Mouse (Mus musculus) CD8-positive naive resting alpha-beta T cell, adult 2 months (primary cell): ENCODE data around the gene Bloc1s1.

Experiments used
- DNase-seq, 2 experiments: peaks; one replicate each; pipeline ENCODE4 v3.0.0; 2022; ENCODE audit warnings: low read depth in 2 of 2, low spot score in 2 of 2

Gene Bloc1s1

GRCm38 (mm10) chr10:128878291-128878690 lies 45.5 kb downstream of the Bloc1s1 start:
- no peak for DNase-seq

DNA sequence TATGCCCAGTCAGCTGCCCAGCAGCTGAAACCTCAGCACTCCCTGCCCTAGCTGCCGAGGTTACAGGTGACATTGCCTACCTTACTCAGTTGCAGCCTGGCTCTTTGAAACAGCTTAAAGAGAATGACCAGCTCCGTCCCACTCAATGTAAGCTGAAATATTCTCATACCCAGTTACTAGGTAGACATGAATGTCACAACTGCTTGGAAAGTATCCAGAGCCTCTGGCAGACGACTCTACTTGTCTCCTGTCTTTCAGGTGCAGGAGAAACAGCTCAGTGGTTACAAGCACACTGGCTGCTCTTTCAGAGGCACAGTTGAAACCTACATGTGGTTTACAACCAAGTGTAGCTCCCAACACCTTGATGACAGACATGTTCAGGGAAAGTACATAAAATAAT lies 53.5 kb downstream of the Bloc1s1 start:
- no peak for DNase-seq
